Mouse (Mus musculus) CH12.LX (cell line): ENCODE measurements at regions not wholly inside any gene's neighbourhood (a gene's known extent, or its start where the extent isn't known, plus 50 kb on each side); places are given as distances from the start of the nearest gene placed in this dataset.

Experiments used
- CTCF ChIP-seq, 2 experiments: IDR thresholded peaks in 1 of 2; conservative IDR thresholded peaks in 1 of 2; 2 replicates each; pipeline ENCODE4 v1.5.1; 2011 to 2012; ENCODE audit warnings: low read depth in 2 of 2, low read length in 2 of 2, improper control_type of control experiment in 1 of 2, inconsistent platforms in 1 of 2, mild to moderate bottlenecking in 1 of 2, moderate library complexity in 1 of 2
- EP300 ChIP-seq: IDR thresholded peaks from 2 replicates; pipeline ENCODE4 v1.6.1; 2011; ENCODE audit warnings: low read length, improper control_type of control experiment
- JUN ChIP-seq: IDR thresholded peaks from 2 replicates; pipeline ENCODE4 v1.6.1; 2011; ENCODE audit warnings: low read depth, mild to moderate bottlenecking, low read length, improper control_type of control experiment, moderate library complexity; ENCODE audit not compliant: insufficient read depth
- JUND ChIP-seq: conservative IDR thresholded peaks from 2 replicates; pipeline ENCODE4 v1.6.1; 2011; ENCODE audit warnings: low read depth, low read length, improper control_type of control experiment
- MYC ChIP-seq: IDR thresholded peaks from 2 replicates; pipeline ENCODE4 v1.6.1; 2011; ENCODE audit warnings: low read depth, mild to moderate bottlenecking, improper control_type of control experiment, low read length
- POLR2AphosphoS2 ChIP-seq: IDR thresholded peaks from 2 replicates; pipeline ENCODE4 v1.6.1; 2011; ENCODE audit warnings: low read depth, low read length, improper control_type of control experiment
- SIN3A ChIP-seq: IDR thresholded peaks from 2 replicates; pipeline ENCODE4 v1.6.1; 2012; ENCODE audit warnings: low read length, improper control_type of control experiment, inconsistent platforms
- SMC3 ChIP-seq: IDR thresholded peaks from 2 replicates; pipeline ENCODE4 v1.6.1; 2011; ENCODE audit warnings: low read depth, low read length, improper control_type of control experiment
- TCF12 ChIP-seq: IDR thresholded peaks from 2 replicates; pipeline ENCODE4 v1.6.1; 2014; ENCODE audit warnings: low read depth, mild to moderate bottlenecking, inconsistent platforms, low read length, improper control_type of control experiment

DNA sequence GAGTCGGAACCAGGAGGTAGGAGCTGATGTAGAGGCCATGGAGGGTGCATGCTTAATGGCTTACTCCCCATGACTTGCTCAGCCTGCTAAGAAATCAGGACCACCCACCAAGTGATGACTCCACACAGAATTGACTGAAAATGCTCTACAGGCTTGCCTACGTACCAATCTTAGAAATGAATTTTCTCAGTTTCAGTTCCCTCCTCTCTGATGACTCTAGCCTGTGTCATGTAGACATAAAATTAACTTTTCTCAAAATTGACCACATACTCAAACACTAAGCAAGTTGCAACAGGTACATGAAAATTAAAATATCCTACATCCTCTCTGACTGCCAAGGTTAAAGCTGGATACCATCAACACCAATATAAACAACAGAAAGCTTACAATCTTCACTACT, 157.9 kb downstream of the Rab28 start:
- TF ChIP-seq JUN, result peak; percentile 33; the same call in 1 of the 2 replicates
- no peak for TF ChIP-seq JUND
- TF ChIP-seq SMC3, result no peak
- no peak for TF ChIP-seq MYC
- 0 out of 2 replicates have a peak, but pooled peaks have one; percentile 15 for TF ChIP-seq TCF12
- no peak for TF ChIP-seq CTCF (conservative IDR thresholded peaks at IDR 0.05 in 1 of 2, IDR thresholded peaks at IDR 0.05 in 1 of 2; ENCODE audit: low read depth in 2 of 2, low read length in 2 of 2)
- no peak for TF ChIP-seq POLR2AphosphoS2
- peak; percentile 93 for TF ChIP-seq EP300
- TF ChIP-seq SIN3A, result no peak
